In genomic region chr14:27349828-27350729, GRCm38 (mm10) we compare ENCODE assay signal across 9 mouse cellular contexts.
A peak's percentile ranks its signal among the peaks of the same experiment; 100 is the strongest.
DNase-seq lines count a peak whose midpoint lies in the region; ATAC-seq and TF ChIP-seq lines count a peak whose summit lies in the region.
"Had no signal": no experiment of that assay in that cellular context is flagged by ENCODE, and none has a peak within 500 bp of the region (broad histone marks: within the 10 kb centered on the region; RNA-seq: fewer than 3 reads in every experiment).

No protein-coding gene starts in this region.

- no peak overlapping the region for H3K4me2 ChIP-seq in heart, embryonic 12.5 days
- H3K4me2 ChIP-seq in limb, embryonic 12.5 days: no peak overlapping the region

- no peak for TF ChIP-seq POLR2A in thymus, adult 2 months (IDR thresholded peaks at IDR 0.05; ENCODE audit: control insufficient read depth, extremely low read depth, insufficient read depth, low read length, poor library complexity)

- no peaks in the 10 kb centered on the region for H3K36me3 ChIP-seq in heart, embryonic 12.5 days
- H3K36me3 ChIP-seq in thymus, adult 2 months (ENCODE audit: control insufficient read depth, insufficient read depth, low read length): no peaks in the 10 kb centered on the region
- H3K36me3 ChIP-seq in limb, embryonic 12.5 days: peaks cover 8% of the 10 kb centered on the region; the same call in 1 of the 2 replicates

- H3K27me3 ChIP-seq in heart, embryonic 12.5 days (replicated peaks): no peaks in the 10 kb centered on the region
- no peaks in the 10 kb centered on the region for H3K27me3 ChIP-seq in thymus, adult 2 months (ENCODE audit: control insufficient read depth, insufficient read depth, low read length)
- H3K27me3 ChIP-seq in limb, embryonic 12.5 days: no peaks in the 10 kb centered on the region; the same call in 1 of the 2 replicates

- H3K4me1 ChIP-seq in heart, embryonic 12.5 days (replicated peaks): peaks cover 61% of the 10 kb centered on the region
- H3K4me1 ChIP-seq in thymus, adult 2 months (replicated peaks; ENCODE audit: control insufficient read depth, insufficient read depth, low read length): peaks cover 31% of the 10 kb centered on the region
- peaks cover 55% of the 10 kb centered on the region for H3K4me1 ChIP-seq in limb, embryonic 12.5 days (replicated peaks)

- intact Hi-C loops in left cerebral cortex, postnatal 14 days (cut with DNase I): no loop called here

- no peak overlapping the region for H3K4me3 ChIP-seq in heart, embryonic 12.5 days
- H3K4me3 ChIP-seq in thymus, adult 2 months (ENCODE audit: control insufficient read depth, insufficient read depth, low read length): no peak overlapping the region
- no peak overlapping the region for H3K4me3 ChIP-seq in limb, embryonic 12.5 days (replicated peaks)

- DNase-seq in heart, adult 9 months (ENCODE audit: low spot score in 2 of 2): no peak
- no peak for DNase-seq in thymus, adult 2 months
- DNase-seq in thymus, postnatal 10 days (ENCODE audit: low spot score in 2 of 2): no peak
- peak; percentile 75 for DNase-seq in yolk sac, embryonic 10.5 days (ENCODE audit: low spot score)
- no peak for DNase-seq in left cerebral cortex, adult 18-20 months (ENCODE audit: low spot score in 2 of 2)
- no peak for DNase-seq in left cerebral cortex, postnatal 14 days (ENCODE audit: low spot score in 2 of 2)
- DNase-seq: cerebellum, adult 8-10 months had no signal

- TF ChIP-seq CTCF in thymus, adult 2 months (IDR thresholded peaks at IDR 0.05; ENCODE audit: borderline replicate concordance, control insufficient read depth, extremely low read depth, insufficient read depth, low read length, poor library complexity): no peak

- 0 out of 2 replicates have a peak overlapping the region, but pooled peaks have one; percentile 22 for H3K9ac ChIP-seq in heart, embryonic 12.5 days
- H3K9ac ChIP-seq in limb, embryonic 12.5 days (replicated peaks): no peak overlapping the region

- ATAC-seq in heart, embryonic 12.5 days (ENCODE audit: insufficient number of reproducible peaks, low FRiP score): peak; percentile 62; the same call in 1 of the 2 replicates
- no peak for ATAC-seq in limb, embryonic 12.5 days (ENCODE audit: insufficient number of reproducible peaks, insufficient read depth, low FRiP score, low TSS enrichment, low read depth)

- 41% methylated on average over 17 of the region's 17 CpGs for WGBS in heart, embryonic 12.5 days
- 92% methylated on average over 17 of the region's 17 CpGs for WGBS in thymus, adult 2 months
- WGBS in limb, embryonic 12.5 days: 85% methylated on average over 17 of the region's 17 CpGs

- peak overlapping the region; percentile 87 for H3K27ac ChIP-seq in heart, embryonic 12.5 days (ENCODE audit: poor library complexity, severe bottlenecking)
- peak overlapping the region; percentile 13; the same call in 1 of the 2 replicates for H3K27ac ChIP-seq in thymus, adult 2 months (ENCODE audit: control insufficient read depth, insufficient read depth, low read length)
- H3K27ac ChIP-seq in limb, embryonic 12.5 days: peak overlapping the region; percentile 96

- 0 out of 2 replicates have a peak, but pooled peaks cover 3% of the 10 kb centered on the region for H3K9me3 ChIP-seq in heart, embryonic 12.5 days (replicated peaks)
- H3K9me3 ChIP-seq in limb, embryonic 12.5 days: no peaks in the 10 kb centered on the region

Comparison
In these comparisons a context has a peak if more than half of its experiments do, and no peak if none do; other contexts are left out.
1. H3K27ac ChIP-seq: peak in every context shown above with its lines; median percentile 96 in limb, embryonic 12.5 days; 87 in heart, embryonic 12.5 days; 13 in thymus, adult 2 months.